Mouse (Mus musculus) urinary bladder, adult 2 months (tissue): ENCODE data around the gene Zc3h6. TPM values are rescaled to one million over a fixed set of nuclear protein-coding genes. Genes with fewer than 3 reads are reported as not detected.
A peak's percentile ranks its signal among the peaks of the same experiment; 100 is the strongest.
"Not testable (repeated sequence)": the region's sequence is repeated elsewhere in the genome, so short reads cannot be mapped to it uniquely, and the experiment has no call there.

ENCODE experiments used
- DNase-seq: peaks from one replicate; pipeline ENCODE4 v3.0.0; 2022; ENCODE audit warnings: low spot score
- polyA plus RNA-seq: library from polyadenylated mRNA; depleted of rRNA; stranded (reverse); fragments of >200 nt; gene quantifications from 2 replicates; pipeline ENCODE4 v1.2.3, GENCODE M21; 2012; rRNA removed

The Zc3h6 gene
- polyA plus RNA-seq, result 2.4 and 4.6 TPM in 2 replicates

GRCm38 (mm10) chr2:128966641-128967580 lies at the start of gene Zc3h6:
Gene Zc3h6 (plus strand): TSS chr2:128967402.
- DNase-seq, result peak; percentile 99

DNA sequence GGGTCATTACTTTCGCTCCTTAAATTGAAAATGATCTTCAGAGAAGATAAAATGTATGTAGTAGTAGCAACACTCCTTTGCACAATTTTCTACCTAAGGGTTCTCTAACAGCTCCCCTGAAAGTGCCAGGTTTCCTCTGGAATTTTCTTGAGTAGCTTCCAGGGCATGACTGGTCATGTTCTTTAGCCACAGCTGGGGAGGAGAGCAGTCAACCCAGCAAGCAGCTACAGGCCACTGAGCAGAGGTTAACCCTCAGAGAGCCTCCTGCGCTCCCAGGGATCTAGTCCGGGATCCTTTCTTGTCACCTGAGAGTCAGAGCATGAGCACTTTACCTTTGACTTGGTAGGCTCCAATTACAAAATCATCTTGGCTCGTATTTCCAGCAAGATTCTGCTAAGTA lies 42.4 kb upstream of the Zc3h6 start:
- DNase-seq, result no peak

DNA sequence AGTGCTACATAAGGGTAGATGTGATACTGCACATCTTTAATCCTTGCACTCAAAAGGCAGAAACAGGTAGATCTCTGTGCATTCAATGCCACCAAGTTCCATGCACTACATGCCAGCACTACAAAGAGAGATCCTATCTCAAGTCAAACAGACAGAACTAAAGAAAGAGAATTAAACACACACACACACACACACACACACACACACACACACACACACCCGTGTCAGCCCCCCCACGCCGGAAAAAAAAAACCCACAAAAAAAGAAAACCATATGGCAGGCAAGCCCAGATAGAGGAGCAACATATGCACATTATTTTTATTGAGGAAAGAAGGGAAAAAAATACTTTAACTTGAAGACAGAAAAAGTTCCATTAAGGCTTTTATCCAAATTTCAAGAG lies 38.8 kb upstream of the Zc3h6 start:
- DNase-seq, result no peak

GRCm38 (mm10) chr2:128930704-128931103 lies 36.5 kb upstream of the Zc3h6 start:
- DNase-seq, result no peak

DNA sequence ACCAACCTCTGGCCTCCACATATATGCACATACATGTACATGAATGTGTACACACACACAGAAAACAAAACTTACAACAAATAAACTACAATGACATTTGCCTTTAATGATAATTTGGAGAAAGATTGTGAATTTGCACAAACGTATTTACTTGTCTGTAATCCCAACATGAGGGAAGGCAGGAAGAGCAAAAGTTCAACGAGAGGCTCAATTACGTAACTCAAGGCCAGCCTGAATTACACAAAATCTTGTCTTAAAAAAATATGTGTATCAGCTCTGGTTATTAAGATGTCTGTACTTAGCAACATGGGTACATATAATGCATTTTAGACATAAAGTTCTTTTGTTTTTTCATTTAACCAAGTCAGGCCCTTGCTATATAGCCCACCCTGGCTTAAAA lies 30.9 kb upstream of the Zc3h6 start:
- no peak for DNase-seq

GRCm38 (mm10) chr2:128943538-128944528 lies 23.4 kb upstream of the Zc3h6 start, which contains the start of gene Zc3h8:
Gene Zc3h8 (minus strand): TSS chr2:128944077.
- peak; percentile 93 for DNase-seq

DNA sequence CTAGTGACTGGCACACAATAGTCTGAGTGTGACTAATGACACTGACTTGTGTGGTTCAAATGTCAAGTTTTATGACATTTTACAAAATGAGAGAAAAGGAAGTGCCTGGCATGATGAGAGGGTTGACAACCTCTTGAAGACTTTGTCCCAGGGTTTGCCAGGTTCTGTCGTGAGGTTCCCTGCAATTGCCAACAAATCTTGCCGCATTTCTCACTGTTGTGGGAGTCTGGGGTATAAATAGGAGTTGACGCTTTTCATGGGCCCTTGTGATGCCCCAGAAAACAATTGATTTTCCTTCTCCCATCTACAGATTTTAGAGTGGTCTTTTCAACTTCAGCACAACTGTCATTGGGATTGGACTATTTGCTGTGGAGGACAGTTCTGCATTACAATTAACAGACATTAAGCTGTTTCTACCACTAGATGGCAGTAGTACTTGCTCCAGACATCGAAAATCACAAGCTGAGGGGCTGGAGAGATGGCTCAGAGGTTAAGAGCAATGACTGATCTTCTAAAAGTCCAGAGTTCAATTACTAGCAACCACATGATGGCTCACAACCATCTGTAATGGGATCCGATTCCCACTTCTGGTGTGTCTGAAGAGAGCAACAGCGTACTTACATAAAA lies 19.1 kb upstream of the Zc3h6 start:
- no peak for DNase-seq

GRCm38 (mm10) chr2:128954186-128954585 lies 13.0 kb upstream of the Zc3h6 start:
- no peak for DNase-seq

DNA sequence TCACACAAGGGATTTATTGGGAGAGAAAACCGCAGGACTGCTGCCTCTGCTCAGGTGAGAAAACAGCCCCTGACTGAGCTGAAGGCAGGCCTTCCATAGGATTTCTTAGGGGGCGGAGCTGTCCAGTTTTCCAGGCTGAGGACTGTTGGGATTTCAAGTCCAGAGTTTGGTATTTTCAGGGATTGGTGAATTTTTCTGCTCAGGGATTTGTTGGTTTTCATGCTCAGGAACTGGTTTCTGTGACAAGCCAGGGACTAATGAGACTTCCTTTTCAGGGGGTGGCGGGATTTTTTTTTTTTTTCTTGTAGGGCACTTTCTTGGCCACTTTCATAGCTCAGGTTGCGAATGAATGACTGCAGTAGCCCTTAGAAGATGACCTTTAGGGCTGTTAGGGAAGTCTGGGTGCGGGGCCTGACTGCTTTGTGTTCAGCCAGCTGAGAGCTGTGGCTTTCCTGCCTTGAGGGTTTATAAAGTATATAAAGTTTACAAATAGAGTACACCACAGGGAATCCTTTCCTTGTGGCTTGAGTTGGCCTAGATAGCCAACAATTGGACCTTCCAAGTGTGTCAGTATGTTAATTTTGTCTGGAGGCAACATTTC lies 1.6 kb upstream of the Zc3h6 start:
- DNase-seq, result no peak

DNA sequence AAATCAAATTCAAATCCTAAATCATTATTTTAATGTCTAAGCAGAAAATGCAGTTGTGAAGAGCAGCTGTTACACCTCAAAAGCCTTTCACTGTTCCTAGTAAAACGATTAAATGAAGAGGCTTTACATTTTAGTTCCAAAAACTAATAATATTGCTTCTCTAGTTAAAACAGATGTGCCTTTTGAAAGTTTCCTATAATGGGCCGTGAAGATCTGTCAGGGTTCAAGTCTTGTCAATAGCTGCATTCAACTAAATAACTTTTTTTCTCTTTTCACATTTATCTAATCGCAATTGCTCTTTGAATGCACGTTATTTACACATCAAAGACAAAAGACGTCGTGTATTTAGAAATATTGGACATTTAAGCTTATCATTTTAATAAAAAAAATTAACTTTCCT lies 966 bp upstream of the Zc3h6 start:
- DNase-seq, result no peak

- DNase-seq, result peak; percentile 79
Measured at GRCm38 (mm10) chr2:128967661-128968441, 649 bp downstream of the Zc3h6 start, which contains the start of gene Gm10762. Gene Gm10762 (minus strand): TSS chr2:128967725.

DNA sequence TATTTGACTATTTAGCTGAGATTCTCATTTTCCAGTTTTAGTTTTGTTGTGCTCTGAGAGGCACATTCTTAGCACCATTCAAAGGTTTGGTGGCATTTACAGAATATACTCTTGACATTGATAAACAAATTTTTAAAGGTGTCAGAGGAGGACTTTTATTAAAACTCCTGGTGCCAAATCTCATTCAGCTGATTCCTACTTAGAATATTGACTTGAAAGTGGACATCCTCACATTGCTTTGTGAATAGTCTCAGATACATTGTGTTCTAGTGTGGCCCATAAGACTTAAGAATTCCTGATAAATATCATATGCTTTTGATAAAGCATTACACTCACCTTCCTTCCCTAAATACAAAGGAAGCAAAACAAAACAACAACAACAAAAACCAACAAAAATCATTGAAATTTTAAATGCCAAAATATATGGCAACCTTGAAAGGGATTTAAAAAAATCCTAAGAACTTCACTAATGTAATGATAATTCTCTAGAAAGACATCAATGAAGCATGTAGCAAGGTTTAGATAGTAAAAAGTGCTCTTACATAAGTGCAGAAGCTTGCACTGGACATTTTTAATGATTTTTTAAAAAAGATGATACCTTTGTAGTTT lies 1.4 kb downstream of the Zc3h6 start:
- no peak for DNase-seq

- no peak for DNase-seq
Measured at GRCm38 (mm10) chr2:128972301-128972700, 5.1 kb downstream of the Zc3h6 start.

DNA sequence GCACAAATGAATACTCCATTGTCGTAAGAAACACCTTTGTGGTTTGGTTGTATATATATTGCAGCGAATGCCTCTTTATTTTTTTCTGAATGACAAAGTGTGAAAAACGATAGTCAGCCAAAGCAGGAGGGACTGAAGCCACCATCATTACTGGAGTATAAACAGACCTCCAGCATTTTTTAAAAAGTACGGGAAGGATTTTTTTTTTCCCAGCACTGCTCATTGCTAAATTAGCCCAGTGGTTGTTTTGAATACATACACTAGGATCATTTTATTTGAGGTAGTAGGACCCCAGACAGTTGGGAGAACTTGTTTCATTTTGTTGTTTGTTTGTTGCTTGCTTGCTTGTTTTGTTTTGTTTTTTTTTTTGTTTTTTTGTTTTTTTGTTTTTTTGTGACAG lies 8.4 kb downstream of the Zc3h6 start:
- no peak for DNase-seq

GRCm38 (mm10) chr2:128984746-128985145 lies 17.5 kb downstream of the Zc3h6 start:
- DNase-seq, result no peak

GRCm38 (mm10) chr2:129004872-129005271 lies 37.7 kb downstream of the Zc3h6 start:
- no peak for DNase-seq

DNA sequence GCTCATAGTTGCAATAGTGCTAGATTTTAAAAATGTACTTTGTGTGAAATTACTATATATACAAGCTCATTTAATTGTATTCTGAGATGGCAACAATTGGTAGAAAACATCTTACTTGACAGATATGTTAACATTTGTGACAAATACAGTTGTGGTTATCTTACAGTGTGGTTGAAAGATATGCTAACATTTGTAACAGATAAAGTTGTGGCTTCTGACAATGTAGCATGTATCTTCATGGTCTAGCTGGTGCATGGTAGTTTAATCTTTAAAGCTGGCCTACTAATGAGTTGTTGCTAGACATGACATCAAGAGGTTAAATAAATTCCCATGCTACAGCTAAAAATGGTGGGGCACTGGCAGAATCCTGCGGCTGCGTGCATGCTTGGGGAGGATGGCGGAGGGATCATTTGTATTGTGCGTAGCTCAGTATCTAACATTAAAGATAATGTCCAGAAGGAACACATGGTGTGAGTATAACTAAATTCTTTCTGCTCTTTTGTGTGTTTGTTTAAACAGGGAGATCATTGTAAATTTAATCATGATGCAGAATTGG lies 39.1 kb downstream of the Zc3h6 start:
- no peak for DNase-seq

DNA sequence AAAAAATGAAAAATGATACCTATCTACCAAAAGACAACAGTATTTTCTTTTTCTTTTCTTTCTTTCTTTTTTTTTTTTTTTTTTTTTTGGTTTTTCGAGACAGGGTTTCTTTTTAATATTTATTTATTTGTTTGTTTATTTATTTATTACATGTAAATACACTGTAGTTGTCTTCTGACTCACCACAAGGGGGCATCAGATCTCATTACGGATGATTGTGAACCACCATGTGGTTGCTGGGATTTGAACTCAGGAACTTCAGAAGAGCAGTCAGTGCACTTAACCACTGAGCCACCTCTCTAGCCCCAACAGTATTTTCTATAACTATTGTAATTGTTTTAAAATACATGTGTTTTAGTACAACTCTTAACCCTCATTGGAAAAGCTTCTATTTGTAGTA lies 41.7 kb downstream of the Zc3h6 start:
- not testable (repeated sequence) for DNase-seq

- no peak for DNase-seq
Measured at GRCm38 (mm10) chr2:129020106-129020505, 52.9 kb downstream of the Zc3h6 start.

DNA sequence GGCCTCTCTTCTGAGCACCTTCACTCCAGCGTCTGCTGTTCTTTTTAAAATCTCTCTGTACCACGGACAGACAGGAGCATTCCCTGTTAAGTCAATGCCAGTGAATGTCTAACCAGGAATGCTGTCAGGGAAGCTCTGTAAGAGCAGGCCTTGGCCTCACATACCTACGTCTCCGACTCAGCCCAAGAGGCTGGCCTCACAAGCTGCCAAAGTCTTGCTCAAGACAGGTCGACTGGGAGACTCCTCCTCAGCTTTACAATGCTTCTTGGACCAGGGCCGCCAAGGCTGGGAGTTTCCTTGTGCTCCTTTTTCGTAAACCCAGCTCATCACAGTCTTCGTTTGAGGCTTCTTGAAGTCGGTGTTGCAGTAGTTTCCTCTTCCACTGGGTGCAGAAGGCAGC lies 57.6 kb downstream of the Zc3h6 start:
- DNase-seq, result no peak
